Mouse (Mus musculus): Measurements from ENCODE around the gene Stx8. TPM values are rescaled to one million over a fixed set of nuclear protein-coding genes. Genes with fewer than 3 reads are reported as not detected.
A peak's percentile ranks its signal among the peaks of the same experiment; 100 is the strongest.

Stx8 gene
- polyA plus RNA-seq, 1 experiment, result 43.9 TPM

GRCm38 (mm10) chr11:67925000-67925399 lies 41.0 kb upstream of the Stx8 start:
- no peak overlapping the region for H3K4me3 ChIP-seq (ENCODE audit: insufficient read depth, low read length)
- TF ChIP-seq POLR2A (IDR thresholded peaks at IDR 0.05; ENCODE audit: low read depth, low read length) (no peak), CTCF (IDR thresholded peaks at IDR 0.05; ENCODE audit: borderline replicate concordance, insufficient read depth, low read length) (no peak)
- no peak overlapping the region for H3K27ac ChIP-seq (ENCODE audit: insufficient read depth, low read length)
- H3K4me1 ChIP-seq (ENCODE audit: control insufficient read depth, insufficient read depth, low read length), result peaks cover 1% of the 10 kb centered on the region

DNA sequence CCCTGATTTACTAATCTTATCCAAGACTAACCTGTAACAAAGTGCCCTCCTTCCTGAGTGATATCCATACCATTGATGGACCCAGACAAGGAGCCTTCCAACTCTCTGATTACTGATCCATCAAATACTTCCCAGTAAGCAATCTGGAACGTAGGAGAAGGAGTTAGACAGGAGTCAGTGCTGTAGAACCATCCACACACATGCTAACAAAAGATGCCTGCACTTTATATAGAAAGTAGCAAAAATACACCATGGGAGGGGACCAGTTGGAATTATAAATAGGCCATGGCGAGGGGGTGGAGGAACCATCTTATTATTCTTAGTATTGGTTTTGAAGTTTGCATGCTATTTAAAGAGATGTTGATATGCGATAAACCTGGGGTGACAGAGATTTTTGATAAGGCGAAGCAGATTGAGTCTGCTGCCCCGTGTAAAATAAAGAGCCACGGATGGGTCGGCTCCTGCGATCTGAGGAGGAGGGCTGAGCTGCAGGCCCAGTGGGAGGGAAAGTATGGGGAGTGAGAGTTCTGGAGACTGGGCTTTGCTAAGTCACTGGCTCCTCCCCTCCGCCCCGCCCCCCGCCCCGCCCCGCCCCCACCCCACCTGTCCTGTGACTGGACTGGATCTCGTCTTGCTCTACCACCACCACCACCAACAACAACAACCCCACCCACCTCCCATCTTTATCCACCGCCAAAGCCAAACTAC lies 39.5 kb upstream of the Stx8 start:
- Histone ChIP-seq H3K27ac (ENCODE audit: insufficient read depth, low read length) (no peak overlapping the region), H3K4me3 (ENCODE audit: insufficient read depth, low read length) (no peak overlapping the region), H3K4me1 (ENCODE audit: control insufficient read depth, insufficient read depth, low read length) (no peaks in the 10 kb centered on the region)
- TF ChIP-seq POLR2A (IDR thresholded peaks at IDR 0.05; ENCODE audit: low read depth, low read length) (no peak), CTCF (IDR thresholded peaks at IDR 0.05; ENCODE audit: borderline replicate concordance, insufficient read depth, low read length) (no peak)

- Histone ChIP-seq H3K27ac (ENCODE audit: insufficient read depth, low read length) (no peak overlapping the region), H3K4me3 (ENCODE audit: insufficient read depth, low read length) (no peak overlapping the region), H3K4me1 (ENCODE audit: control insufficient read depth, insufficient read depth, low read length) (no peaks in the 10 kb centered on the region)
- TF ChIP-seq POLR2A (IDR thresholded peaks at IDR 0.05; ENCODE audit: low read depth, low read length), result no peak
- TF ChIP-seq CTCF (IDR thresholded peaks at IDR 0.05; ENCODE audit: borderline replicate concordance, insufficient read depth, low read length), result no peak
Observed at GRCm38 (mm10) chr11:67932156-67932555, 33.8 kb upstream of the Stx8 start.

GRCm38 (mm10) chr11:67948229-67948628 lies 17.8 kb upstream of the Stx8 start:
- no peak for TF ChIP-seq CTCF (IDR thresholded peaks at IDR 0.05; ENCODE audit: borderline replicate concordance, insufficient read depth, low read length)
- TF ChIP-seq POLR2A (IDR thresholded peaks at IDR 0.05; ENCODE audit: low read depth, low read length), result no peak
- Histone ChIP-seq H3K4me3 (ENCODE audit: insufficient read depth, low read length) (no peak overlapping the region), H3K4me1 (ENCODE audit: control insufficient read depth, insufficient read depth, low read length) (peaks cover 9% of the 10 kb centered on the region), H3K27ac (ENCODE audit: insufficient read depth, low read length) (no peak overlapping the region)

DNA sequence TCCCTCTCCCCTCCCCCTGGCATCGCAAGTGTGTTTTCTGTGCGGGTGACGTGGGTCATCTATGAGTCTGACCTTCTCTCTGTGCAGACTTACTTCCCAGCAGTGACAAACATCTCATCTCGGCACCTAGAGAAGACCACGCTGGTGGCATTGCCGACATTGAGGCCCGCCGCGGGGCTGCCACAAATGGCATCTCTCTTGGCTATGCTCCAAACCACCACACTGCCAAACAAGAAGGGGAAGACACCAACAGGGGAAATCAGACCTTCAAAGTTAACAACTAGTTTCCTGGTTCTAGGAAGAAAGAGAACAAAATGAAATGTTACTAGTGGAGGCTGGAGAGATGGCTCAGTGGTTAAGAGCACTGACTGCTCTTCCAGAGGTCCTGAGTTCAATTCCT lies 16.5 kb upstream of the Stx8 start:
- peaks cover 9% of the 10 kb centered on the region for H3K4me1 ChIP-seq (ENCODE audit: control insufficient read depth, insufficient read depth, low read length)
- H3K4me3 ChIP-seq (ENCODE audit: insufficient read depth, low read length), result no peak overlapping the region
- TF ChIP-seq POLR2A (IDR thresholded peaks at IDR 0.05; ENCODE audit: low read depth, low read length) (no peak), CTCF (IDR thresholded peaks at IDR 0.05; ENCODE audit: borderline replicate concordance, insufficient read depth, low read length) (no peak)
- no peak overlapping the region for H3K27ac ChIP-seq (ENCODE audit: insufficient read depth, low read length)

DNA sequence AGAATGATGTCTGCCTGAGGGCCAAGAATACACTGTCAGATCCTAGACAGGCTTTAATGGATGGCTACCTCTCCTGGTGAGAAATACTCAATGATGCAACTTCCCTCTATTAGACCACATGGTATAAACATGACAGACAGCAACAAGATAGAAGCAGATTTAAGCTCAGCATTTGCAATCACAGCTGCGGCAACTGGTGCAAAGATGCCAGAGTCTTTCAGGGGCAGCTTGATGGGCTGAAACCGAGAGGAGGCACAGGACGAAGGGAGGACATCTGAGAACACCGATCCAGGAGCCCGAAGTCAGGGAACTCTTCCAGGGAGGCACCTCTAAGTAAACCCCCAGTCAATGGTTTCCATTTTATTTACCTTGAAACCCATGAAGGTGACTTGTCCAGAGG lies 12.4 kb upstream of the Stx8 start:
- no peak overlapping the region for H3K4me3 ChIP-seq (ENCODE audit: insufficient read depth, low read length)

DNA sequence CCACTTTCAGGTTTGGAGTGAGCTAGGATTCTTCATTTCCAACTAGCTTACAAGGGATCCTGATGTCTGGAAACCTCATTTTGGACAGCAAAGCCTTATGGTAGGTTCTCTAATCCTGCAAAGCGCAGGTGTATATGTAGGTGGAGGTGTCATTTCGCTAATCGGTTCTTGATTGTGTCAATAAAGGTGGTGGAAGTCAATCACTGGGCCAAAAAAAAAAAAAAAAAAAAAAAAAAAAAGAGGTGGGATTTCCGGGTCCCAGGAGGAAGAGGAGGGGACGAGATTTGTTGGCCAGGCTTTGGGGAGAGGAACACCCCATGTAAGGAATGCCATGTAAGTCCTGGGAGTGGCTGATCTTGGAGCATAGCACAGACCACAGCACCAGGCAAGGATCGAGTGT lies 11.6 kb upstream of the Stx8 start:
- Histone ChIP-seq H3K27ac (ENCODE audit: insufficient read depth, low read length) (no peak overlapping the region), H3K4me3 (ENCODE audit: insufficient read depth, low read length) (no peak overlapping the region), H3K4me1 (ENCODE audit: control insufficient read depth, insufficient read depth, low read length) (no peaks in the 10 kb centered on the region)
- TF ChIP-seq POLR2A (IDR thresholded peaks at IDR 0.05; ENCODE audit: low read depth, low read length), result no peak
- no peak for TF ChIP-seq CTCF (IDR thresholded peaks at IDR 0.05; ENCODE audit: borderline replicate concordance, insufficient read depth, low read length)

More for the DNA sequence above, 12.4 kb upstream of the Stx8 start:
- peaks cover 4% of the 10 kb centered on the region for H3K4me1 ChIP-seq (ENCODE audit: control insufficient read depth, insufficient read depth, low read length)
- no peak overlapping the region for H3K27ac ChIP-seq (ENCODE audit: insufficient read depth, low read length)
- no peak for TF ChIP-seq POLR2A (IDR thresholded peaks at IDR 0.05; ENCODE audit: low read depth, low read length)
- no peak for TF ChIP-seq CTCF (IDR thresholded peaks at IDR 0.05; ENCODE audit: borderline replicate concordance, insufficient read depth, low read length)

- H3K27ac ChIP-seq (ENCODE audit: insufficient read depth, low read length), result no peak overlapping the region
- TF ChIP-seq POLR2A (IDR thresholded peaks at IDR 0.05; ENCODE audit: low read depth, low read length), result no peak
- TF ChIP-seq CTCF (IDR thresholded peaks at IDR 0.05; ENCODE audit: borderline replicate concordance, insufficient read depth, low read length), result no peak; the same call in 1 of the 2 replicates
- no peak overlapping the region for H3K4me3 ChIP-seq (ENCODE audit: insufficient read depth, low read length)
- H3K4me1 ChIP-seq (ENCODE audit: control insufficient read depth, insufficient read depth, low read length), result no peaks in the 10 kb centered on the region
Observed at GRCm38 (mm10) chr11:67964110-67964509, 1.9 kb upstream of the Stx8 start.

DNA sequence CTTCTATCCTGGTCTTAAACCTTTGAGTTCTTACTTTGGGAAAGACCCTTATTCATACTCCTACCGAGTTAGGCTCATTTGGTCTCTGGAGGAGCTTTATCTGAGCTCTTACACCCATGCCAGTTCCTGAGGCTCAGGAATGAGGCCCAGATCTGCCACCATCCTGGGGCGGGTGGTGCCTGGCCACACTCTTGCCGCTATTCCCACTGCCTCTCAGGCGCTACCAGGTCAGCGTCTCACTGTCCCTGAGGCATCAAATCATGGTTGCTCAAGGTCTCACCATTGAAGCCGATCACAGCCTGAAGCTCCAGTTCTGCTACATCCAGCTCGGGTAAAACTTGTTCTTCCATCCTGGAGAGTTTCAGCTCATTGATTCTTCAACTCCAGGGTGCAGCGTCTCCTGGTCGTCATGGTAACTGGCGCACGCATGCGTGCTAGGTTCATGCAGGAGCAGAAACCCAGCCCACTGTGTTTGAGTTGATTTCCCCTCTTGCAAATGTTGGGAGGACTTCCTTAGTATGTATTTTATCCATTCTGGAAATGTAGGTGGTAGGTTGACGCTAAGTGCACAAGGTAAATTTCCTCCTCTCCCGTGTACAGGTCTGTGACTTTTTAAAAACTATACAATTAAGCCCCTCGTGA lies 630 bp upstream of the Stx8 start, which contains the start of gene Cfap52:
Gene Cfap52 (minus strand): TSS at position 410 of the 642 bp plus-strand sequence.
- no peaks in the 10 kb centered on the region for H3K4me1 ChIP-seq (ENCODE audit: control insufficient read depth, insufficient read depth, low read length)
- no peak for TF ChIP-seq CTCF (IDR thresholded peaks at IDR 0.05; ENCODE audit: borderline replicate concordance, insufficient read depth, low read length)
- H3K27ac ChIP-seq (ENCODE audit: insufficient read depth, low read length), result no peak within 1 kb of the TSS
- peak within 1 kb of the TSS; percentile 94 for H3K4me3 ChIP-seq (ENCODE audit: insufficient read depth, low read length)

- TF ChIP-seq POLR2A (IDR thresholded peaks at IDR 0.05; ENCODE audit: low read depth, low read length) (no peak), CTCF (IDR thresholded peaks at IDR 0.05; ENCODE audit: borderline replicate concordance, insufficient read depth, low read length) (no peak)
- H3K4me1 ChIP-seq (ENCODE audit: control insufficient read depth, insufficient read depth, low read length), result no peaks in the 10 kb centered on the region
- H3K4me3 ChIP-seq (ENCODE audit: insufficient read depth, low read length), result no peak overlapping the region
- no peak overlapping the region for H3K27ac ChIP-seq (ENCODE audit: insufficient read depth, low read length)
Observed at GRCm38 (mm10) chr11:67967831-67968230, 1.8 kb downstream of the Stx8 start.
